Mouse (Mus musculus) right cerebral cortex, adult 18-20 months (tissue): ENCODE measurements around the gene Snapc4.

Experiments used
- DNase-seq: peaks from one replicate; pipeline ENCODE4 v3.0.0; 2022; ENCODE audit warnings: mixed read lengths

Gene Snapc4

DNA sequence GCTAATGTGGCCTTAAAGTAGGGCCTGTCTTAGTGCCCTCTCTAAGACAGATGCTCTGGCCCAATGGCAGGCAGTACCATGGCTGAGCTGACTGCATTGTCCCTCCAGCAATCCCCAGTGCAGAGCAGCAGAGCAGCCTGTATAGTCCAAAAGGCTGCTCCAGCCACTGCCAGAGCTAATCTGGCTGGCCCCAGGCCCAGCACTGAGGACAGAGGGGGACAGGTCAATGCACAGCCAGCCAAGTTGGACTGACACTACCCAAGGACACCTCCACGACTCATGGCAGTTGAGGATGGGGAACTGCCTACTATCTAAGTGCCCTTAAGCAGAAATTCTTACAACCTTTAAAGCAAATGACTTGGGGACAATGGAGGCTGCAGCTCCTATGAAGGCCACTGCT, 11.9 kb downstream of the Snapc4 start:
- DNase-seq = no peak

DNA sequence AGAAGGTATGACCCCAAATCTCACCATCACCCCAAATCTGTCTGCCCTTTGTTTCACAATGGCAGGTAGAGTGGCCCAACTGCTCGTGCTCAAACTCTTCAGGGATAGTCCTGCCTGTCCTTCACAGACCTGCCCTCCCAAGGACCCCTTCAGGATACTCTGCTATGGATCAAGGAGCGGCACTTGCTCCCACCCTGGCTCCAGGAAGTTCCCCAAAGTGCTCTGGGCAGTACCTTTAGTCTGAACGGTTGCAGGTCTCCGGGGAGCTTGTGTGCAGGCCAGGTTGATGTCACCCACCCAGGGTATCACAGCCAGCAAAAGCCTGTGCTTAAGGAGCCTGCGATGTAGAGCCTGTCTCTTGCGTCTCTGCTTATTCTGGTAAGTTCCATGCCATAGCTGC, 12.5 kb downstream of the Snapc4 start:
- no peak for DNase-seq

DNA sequence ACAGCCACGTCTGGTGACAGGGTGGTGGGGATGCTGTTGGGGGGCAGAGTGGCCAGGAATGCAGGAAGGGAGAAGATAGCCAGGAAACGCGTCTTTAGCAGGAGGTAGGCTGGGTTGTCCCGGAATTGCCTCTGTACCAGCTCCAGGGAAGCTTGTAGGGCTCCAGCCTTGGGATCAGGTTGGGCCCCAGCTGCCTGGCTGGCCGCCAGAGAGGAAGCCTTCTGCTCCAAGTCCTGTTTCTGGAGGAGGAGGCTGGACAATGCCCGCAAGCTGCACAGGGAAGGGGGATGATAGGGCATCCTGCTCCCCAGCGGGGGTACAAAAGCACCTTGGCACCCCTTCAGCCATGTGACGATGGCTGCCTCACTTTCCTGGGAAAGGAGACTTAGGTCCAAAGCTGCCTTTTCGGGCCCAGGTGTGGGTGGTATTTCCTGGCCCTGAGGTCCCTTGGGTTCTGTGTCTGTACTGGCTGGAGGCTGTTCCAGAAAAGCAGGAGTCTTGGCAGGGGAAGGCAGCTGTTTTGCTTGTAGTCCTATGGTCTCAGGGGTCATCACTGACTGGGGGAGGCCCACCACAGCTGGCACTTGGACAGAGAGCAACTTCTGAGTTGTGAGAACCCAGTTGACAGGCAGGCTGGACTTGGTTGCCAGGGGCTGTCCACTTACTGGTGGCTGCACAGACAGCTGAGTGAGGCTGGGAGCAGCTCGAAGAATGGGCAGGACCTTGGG, 15.6 kb downstream of the Snapc4 start:
- no peak for DNase-seq

- DNase-seq = no peak
Measured at GRCm38 (mm10) chr2:26363481-26363880, 17.0 kb downstream of the Snapc4 start.

GRCm38 (mm10) chr2:26362991-26363390, 17.5 kb downstream of the Snapc4 start:
- no peak for DNase-seq

GRCm38 (mm10) chr2:26360772-26361171, 19.7 kb downstream of the Snapc4 start, which contains the start of gene Card9:
Card9 (minus strand) TSS chr2:26360918.
- DNase-seq = no peak

- DNase-seq = no peak
Measured at GRCm38 (mm10) chr2:26359983-26360382, 20.5 kb downstream of the Snapc4 start.

- no peak for DNase-seq
Measured at GRCm38 (mm10) chr2:26358667-26359320, 21.7 kb downstream of the Snapc4 start.

GRCm38 (mm10) chr2:26357484-26357883, 23.0 kb downstream of the Snapc4 start:
- no peak for DNase-seq

GRCm38 (mm10) chr2:26356678-26357077, 23.8 kb downstream of the Snapc4 start:
- no peak for DNase-seq

DNA sequence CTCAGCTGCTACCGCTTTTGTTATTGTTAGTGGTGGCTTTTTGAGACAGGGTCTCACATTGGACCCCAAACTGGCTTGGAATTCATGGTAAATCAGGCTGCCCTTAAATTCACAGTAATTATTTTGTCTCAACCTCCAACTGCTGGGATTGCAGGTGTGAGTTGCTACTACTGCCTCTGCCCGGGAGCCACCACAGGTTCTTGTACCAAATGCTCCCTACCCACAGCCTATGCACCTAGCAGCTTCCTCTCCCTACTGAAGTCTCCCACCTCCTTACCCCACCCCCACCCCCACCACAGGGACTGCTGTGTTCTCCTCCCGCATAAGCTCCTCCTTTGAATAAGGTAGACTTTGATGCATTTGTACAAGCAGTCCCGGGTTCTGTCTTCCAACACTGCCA, 24.2 kb downstream of the Snapc4 start:
- no peak for DNase-seq

- DNase-seq = no peak
Measured at GRCm38 (mm10) chr2:26354401-26354800, 26.1 kb downstream of the Snapc4 start.

DNA sequence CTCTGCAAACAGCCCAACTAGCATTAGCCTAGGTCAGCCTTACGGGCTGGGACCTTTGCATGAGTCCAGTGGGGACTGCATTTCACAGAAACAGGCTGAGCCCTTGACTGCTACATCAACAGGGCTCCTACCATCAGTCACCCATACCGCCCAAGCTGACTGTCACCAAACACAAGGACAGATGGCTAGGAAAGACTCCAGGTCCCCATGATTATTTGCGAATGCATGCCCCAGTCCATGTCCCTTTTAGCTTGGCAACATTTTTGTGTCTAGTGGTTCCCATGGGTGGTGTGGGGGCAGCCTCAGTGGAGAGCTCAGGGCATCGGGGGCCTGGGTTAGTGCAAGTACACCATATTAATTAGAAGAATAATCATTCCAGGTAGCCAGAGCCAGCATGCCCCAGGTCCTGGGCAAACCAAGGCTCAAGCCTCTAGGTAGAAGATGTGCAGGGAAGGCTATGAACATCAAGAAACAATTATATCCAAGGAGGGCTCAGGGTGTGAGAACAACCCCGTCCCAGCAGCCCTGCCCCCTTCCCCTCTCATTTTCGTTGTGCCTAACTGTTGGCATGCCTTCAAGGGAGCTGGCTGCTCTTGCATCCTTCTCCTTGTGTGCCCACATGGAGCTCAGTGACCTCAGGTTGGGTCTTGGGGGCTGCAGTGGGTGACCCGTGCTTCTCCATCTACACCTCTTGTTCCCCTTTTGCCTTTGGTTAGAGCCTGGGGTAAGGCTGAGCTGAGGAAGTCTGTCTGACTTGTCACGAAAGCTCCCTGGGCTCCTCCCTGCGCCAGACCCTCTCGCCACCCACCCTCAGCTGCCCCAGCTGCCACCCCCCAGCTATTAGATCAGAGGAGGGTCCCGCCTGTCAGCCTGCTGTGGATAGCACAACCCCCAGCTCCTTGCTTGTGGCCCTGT, 27.1 kb downstream of the Snapc4 start:
- no peak for DNase-seq

DNA sequence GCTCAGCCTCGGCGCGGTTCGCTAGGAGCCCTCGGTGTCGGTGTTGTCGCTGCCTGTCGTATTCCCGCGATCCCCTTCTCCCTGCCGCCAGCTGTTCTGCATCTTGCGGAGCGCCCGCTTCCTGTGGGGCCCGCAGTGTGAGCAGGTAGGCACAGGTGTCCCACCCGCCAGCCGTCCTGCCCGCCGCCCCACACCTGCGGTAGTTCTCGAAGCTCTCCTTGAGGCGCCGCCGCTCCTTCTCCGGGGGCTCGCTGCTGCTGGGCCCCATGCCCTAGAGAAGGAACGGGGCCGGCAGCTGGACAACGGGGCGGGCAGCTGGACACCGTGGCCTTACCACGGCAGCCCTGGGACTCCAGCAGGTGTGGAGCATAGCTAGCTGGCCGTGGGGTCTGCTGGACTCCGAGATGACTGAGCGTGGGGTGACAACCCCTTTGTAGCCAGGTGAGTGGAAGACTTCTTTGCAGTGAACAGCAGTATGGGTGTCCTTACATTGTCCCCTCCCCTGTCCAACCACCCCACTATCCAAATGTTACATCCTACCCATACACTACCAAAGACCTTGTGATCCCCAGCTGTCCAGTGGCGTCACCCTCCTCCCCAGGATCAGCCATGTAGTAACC, 28.1 kb downstream of the Snapc4 start:
- DNase-seq = peak; percentile 41

- peak; percentile 95 for DNase-seq
Measured at GRCm38 (mm10) chr2:26351358-26352290, 28.8 kb downstream of the Snapc4 start, which contains the start of gene Dnlz. Dnlz (minus strand) TSS chr2:26352110.

DNA sequence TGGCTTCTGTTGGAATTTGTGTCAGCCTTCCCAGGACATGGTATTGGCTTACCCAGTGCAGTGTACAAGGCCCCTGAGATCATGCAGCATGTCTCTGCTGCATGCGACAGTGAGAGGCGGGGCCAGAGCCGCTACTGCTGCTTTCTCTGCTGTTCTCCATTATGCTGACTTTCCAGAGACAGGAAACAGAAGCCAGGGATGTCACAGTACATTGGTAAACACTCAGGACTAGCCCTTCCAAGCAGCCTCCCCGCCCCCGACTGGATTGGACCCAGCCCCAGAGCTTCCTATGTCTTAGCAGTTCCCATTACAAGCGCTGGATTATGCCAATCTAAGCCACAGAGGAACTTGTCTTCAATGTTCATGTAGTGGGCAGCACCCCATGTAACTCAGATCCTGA, 32.2 kb downstream of the Snapc4 start:
- DNase-seq = no peak

DNA sequence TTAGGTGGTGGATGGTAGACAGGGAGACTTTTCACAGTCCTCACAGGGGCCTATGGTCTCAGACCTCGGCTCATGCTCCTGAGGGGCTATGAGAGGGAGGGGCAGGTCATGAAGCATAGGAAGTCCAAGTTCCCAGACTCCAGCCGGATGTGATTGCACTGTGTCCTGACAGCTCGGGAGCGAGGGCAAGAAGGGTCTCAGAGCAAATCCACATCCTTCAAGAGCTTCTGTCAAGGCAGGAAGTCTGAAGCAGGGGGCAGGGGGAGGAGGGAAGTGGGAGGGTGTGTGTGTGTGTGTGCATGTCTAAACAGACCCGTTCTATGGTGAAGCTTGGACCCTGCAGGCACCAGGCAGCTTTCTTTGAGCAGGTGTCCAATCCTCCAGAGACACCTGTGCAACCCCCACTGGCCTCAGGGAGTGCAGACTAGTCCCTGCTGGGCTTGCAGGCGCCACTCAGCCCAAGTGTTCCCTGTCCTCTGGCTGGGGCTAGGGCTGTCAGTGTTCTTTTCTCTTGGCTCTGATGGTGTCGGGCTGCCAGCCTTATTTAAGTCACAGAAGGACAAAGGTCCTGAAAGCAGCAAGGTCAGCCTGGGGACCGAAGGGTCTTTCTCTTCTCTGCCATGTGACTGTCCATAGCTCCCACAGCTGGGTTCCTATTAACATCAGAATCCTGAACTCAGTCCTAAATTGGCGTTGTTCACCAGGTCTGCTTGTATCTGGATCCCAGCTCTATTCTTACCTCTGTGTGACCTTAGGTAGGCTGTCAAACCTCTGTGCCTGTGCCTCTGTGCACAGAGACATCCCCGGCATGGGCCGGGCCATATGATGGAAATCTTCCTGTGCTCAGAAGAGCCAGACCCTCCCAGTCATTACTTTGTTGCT, 37.6 kb downstream of the Snapc4 start:
- DNase-seq = no peak

GRCm38 (mm10) chr2:26342044-26342443, 38.4 kb downstream of the Snapc4 start:
- peak; percentile 88 for DNase-seq

DNA sequence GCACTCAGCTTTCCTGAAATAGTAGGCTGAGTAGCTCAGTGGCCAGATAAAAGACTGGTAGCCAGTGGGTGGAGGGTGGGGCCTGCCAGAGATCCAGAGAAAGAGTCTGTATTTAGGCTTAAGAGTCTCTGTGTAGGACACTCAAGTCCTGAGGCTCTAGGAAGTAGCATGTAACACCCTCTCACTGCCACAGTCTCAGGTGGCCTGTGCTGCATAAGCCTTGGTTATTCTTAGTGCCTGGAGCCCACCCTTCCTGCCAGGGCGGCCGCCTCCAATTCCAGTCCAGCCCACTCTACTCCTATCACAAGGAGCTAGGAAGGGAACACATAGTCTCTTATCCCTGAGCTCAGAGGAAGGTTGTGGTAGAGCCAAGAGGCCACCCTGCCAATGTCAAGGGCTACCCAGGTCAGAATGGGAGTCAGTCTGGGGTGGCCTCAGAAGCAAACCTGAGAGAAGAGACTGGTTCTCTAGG, 38.9 kb downstream of the Snapc4 start:
- DNase-seq = peak; percentile 59

GRCm38 (mm10) chr2:26339204-26339551, 41.3 kb downstream of the Snapc4 start:
- DNase-seq = no peak
